Mouse (Mus musculus) liver, postnatal 0 days (tissue): ENCODE data around the gene Plxnc1.

Source experiments
- CTCF ChIP-seq: sonication (generic); IDR thresholded peaks from 2 replicates; pipeline ENCODE4 v1.5.1; 2016; ENCODE audit warnings: antibody characterized with exemption, low read depth
- EP300 ChIP-seq: IDR thresholded peaks from 2 replicates; pipeline ENCODE4 v1.6.1; 2016; ENCODE audit warnings: antibody characterized with exemption, low read depth, mild to moderate bottlenecking

DNA sequence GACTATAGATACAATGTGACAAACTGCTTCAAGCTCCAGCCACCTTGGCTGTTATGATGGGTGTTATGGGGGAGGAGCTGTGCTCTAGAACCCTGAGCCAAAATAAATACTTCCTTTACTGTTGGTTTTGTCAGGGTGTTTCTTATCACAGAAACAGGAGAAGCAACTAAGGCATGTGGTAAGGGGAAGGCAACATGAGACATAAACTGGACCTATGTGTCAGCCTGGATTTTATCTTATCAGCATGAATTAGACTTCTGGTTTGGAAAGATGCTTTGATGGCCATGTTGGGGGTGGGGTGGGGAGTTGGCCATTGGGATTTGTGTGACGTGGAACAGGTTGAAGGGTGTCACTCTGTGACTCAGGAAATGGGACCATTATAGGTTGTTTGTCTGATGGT is 40.5 kb upstream of the Plxnc1 start:
- TF ChIP-seq CTCF, result no peak
- no peak for TF ChIP-seq EP300
